Mouse (Mus musculus): ENCODE measurements around the gene Gm49776.
"Not testable (repeated sequence)": the region's sequence is repeated elsewhere in the genome, so short reads cannot be mapped to it uniquely, and the experiment has no call there.

The Gm49776 gene

GRCm38 (mm10) chr16:18200062-18200461 lies 58.1 kb downstream of the Gm49776 start:
- DNase-seq: no peak

GRCm38 (mm10) chr16:18198365-18199098 lies 59.6 kb downstream of the Gm49776 start:
- no peak for DNase-seq

- DNase-seq: no peak
Observed at GRCm38 (mm10) chr16:18197881-18198280, 60.2 kb downstream of the Gm49776 start.

GRCm38 (mm10) chr16:18195561-18195960 lies 62.6 kb downstream of the Gm49776 start:
- not testable (repeated sequence) for DNase-seq

Data from liver (tissue).